Mouse (Mus musculus) hindbrain, embryonic 10.5 days (tissue): ENCODE data around the gene 3100002H09Rik. TPM values are rescaled to one million over a fixed set of nuclear protein-coding genes. Genes with fewer than 3 reads are reported as not detected.

Experiments used
- DNase-seq: peaks from one replicate; pipeline ENCODE4 v3.0.0-alpha.2; 2017; ENCODE audit warnings: low spot score
- H3K27ac ChIP-seq: fragments of 300-500 bp; sonication (generic); 2 replicates; pipeline ENCODE4 v1.5.1; 2016; ENCODE audit warnings: mild to moderate bottlenecking, moderate library complexity
- H3K27me3 ChIP-seq: fragments of 300-500 bp; sonication (generic); 2 replicates; pipeline ENCODE4 v1.6.1; 2016; ENCODE audit warnings: mild to moderate bottlenecking; ENCODE audit not compliant: poor library complexity, insufficient read depth, severe bottlenecking
- H3K36me3 ChIP-seq: fragments of 300-500 bp; sonication (generic); 2 replicates; pipeline ENCODE4 v1.6.1; 2016; ENCODE audit warnings: mild to moderate bottlenecking, moderate library complexity
- H3K4me1 ChIP-seq: fragments of 300-500 bp; sonication (generic); replicated peaks from 2 replicates; pipeline ENCODE4 v1.6.1; 2016; ENCODE audit warnings: mild to moderate bottlenecking
- H3K4me3 ChIP-seq: fragments of 300-500 bp; sonication (generic); 2 replicates; pipeline ENCODE4 v1.5.1; 2016; ENCODE audit warnings: mild to moderate bottlenecking, moderate library complexity
- H3K9me3 ChIP-seq: fragments of 300-500 bp; sonication (generic); 2 replicates; pipeline ENCODE4 v1.6.1; 2016; ENCODE audit warnings: mild to moderate bottlenecking, moderate library complexity
- WGBS: fragments of 180-500 bp; shearing (Covaris S2); methylation state at CpG from one replicate; pipeline ENCODE4 v1.1.7; 2016; 5-methylcytosine and 5-hydroxymethylcytosine counted together
- polyA plus RNA-seq: library from polyadenylated mRNA; unstranded; fragments of >200 nt; fragmentation: Nextera tagmentation; extraction: Ambion mirVana; gene quantifications from 2 replicates; pipeline ENCODE4 v1.2.1, GENCODE M21; 2016

Gene 3100002H09Rik
- polyA plus RNA-seq: 0.25 TPM in 1 of 2 replicates, not detected in the other

DNA sequence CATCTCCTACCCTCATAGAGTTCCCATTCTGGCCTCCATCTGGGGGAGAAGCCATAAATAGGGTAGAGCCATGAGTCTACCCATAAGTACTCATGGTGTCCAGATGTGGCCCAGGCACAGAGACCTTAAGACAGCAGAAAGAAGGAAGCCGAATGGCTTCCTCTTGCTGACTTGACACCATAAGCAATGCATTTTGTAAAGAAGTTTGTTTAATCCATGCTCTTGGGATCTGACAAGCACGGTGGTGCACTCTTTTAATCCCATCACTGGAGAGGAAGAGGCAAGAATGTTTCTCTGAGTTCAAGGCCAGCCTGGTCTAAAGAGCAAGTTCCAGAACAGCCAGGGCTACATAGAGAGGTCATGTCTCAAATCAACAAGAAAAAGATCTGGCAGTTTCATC lies at the start of gene 3100002H09Rik:
Gene 3100002H09Rik, minus strand, starts transcription at position 101 of the 400 bp plus-strand sequence.
- Histone ChIP-seq H3K27ac (no peak within 1 kb of the TSS), H3K9me3 (no peaks in the 10 kb centered on the region), H3K4me3 (no peak within 1 kb of the TSS), H3K36me3 (no peaks in the 10 kb centered on the region), H3K27me3 (peaks cover 36% of the 10 kb centered on the region), H3K4me1 (peaks cover 30% of the 10 kb centered on the region)
- WGBS: 83% methylated on average over 2 of the region's 2 CpGs
- DNase-seq: no peak

DNA sequence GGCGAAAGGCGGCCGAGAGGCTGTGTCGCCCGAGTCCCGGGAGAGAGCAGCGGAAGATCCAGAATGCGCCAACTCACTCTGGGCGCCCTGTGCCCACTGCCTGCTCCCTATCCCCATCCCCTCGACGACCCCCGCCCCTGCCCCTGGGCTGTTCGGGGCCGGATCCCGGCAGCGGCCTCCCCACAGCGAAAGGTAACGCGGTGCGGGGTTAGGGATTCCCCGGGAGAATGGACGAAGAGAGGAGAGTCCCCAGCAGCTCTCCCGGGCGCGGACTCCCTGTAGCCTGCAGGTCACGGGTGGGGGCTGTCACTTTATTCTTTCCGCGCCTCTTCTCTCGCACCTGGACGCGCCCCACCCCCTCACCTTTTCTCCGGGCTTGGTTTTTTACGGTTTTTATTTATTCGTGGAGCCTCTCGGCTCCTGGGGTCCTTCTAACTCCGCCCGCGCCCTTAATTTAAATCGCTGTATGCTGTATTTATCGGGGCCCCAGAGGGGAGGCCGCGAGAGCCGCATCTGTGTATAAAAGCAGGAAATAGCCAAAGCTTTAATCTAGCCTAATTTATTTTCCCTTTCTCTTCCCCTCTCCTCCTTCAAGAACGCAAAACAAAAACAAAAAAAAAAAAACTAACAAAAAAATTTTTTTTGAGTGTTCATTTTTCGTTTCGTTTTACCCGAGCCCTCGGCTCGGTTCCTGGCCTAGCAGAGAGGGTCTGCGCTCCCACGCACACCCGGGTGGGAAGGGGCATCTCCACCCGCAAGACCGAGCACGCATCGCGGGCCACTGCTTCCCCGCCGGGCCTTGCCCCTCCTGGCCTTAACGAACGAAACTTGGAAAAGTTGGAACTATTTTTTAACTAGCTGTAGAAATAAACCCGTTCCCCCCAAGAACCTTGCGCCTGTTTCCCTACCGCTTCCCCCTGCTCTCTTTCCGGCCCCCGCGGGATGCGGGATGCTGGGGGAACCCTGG lies 48.9 kb upstream of the 3100002H09Rik start:
- Histone ChIP-seq H3K27ac (peak overlapping the region; percentile 84), H3K36me3 (no peaks in the 10 kb centered on the region), H3K27me3 (peaks cover 96% of the 10 kb centered on the region), H3K9me3 (no peaks in the 10 kb centered on the region), H3K4me1 (peaks cover 88% of the 10 kb centered on the region), H3K4me3 (peak overlapping the region; percentile 76)
- peak; percentile 67 for DNase-seq
- WGBS: under 1% methylated on average over 68 of the region's 68 CpGs

DNA sequence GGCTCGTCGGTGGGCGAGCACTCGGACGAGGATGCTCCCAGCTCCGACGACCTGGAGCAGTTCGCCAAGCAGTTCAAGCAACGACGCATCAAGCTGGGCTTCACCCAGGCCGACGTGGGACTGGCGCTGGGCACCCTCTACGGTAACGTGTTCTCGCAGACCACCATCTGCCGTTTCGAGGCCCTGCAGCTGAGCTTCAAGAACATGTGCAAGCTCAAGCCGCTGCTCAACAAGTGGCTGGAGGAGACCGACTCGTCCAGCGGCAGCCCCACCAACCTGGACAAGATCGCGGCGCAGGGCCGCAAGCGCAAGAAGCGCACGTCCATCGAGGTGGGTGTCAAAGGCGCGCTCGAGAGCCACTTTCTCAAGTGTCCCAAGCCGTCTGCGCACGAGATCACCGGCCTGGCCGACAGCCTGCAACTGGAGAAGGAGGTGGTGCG lies 47.8 kb upstream of the 3100002H09Rik start:
- no peaks in the 10 kb centered on the region for H3K36me3 ChIP-seq
- H3K4me1 ChIP-seq: peaks cover 81% of the 10 kb centered on the region
- peak overlapping the region; percentile 76 for H3K4me3 ChIP-seq
- peak overlapping the region; percentile 84 for H3K27ac ChIP-seq
- DNase-seq: peak; percentile 75
- no peaks in the 10 kb centered on the region for H3K9me3 ChIP-seq
- H3K27me3 ChIP-seq: peaks cover 96% of the 10 kb centered on the region
- WGBS: under 1% methylated on average over 39 of the region's 39 CpGs

DNA sequence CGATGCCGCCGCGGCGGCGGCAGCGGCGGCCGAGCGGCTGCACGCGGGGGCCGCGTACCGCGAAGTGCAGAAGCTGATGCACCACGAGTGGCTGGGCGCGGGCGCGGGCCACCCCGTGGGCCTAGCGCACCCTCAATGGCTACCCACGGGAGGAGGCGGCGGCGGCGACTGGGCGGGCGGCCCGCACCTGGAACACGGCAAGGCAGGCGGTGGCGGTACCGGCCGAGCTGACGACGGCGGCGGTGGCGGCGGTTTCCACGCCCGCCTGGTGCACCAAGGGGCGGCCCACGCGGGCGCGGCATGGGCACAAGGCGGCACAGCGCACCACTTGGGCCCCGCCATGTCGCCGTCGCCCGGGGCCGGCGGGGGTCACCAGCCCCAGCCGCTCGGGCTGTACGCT lies 47.2 kb upstream of the 3100002H09Rik start:
- Histone ChIP-seq H3K27me3 (peaks cover 96% of the 10 kb centered on the region), H3K4me1 (peaks cover 84% of the 10 kb centered on the region), H3K36me3 (no peaks in the 10 kb centered on the region), H3K4me3 (peak overlapping the region; percentile 76), H3K27ac (peak overlapping the region; percentile 84), H3K9me3 (no peaks in the 10 kb centered on the region)
- 2% methylated on average over 61 of the region's 61 CpGs for WGBS
- no peak for DNase-seq

DNA sequence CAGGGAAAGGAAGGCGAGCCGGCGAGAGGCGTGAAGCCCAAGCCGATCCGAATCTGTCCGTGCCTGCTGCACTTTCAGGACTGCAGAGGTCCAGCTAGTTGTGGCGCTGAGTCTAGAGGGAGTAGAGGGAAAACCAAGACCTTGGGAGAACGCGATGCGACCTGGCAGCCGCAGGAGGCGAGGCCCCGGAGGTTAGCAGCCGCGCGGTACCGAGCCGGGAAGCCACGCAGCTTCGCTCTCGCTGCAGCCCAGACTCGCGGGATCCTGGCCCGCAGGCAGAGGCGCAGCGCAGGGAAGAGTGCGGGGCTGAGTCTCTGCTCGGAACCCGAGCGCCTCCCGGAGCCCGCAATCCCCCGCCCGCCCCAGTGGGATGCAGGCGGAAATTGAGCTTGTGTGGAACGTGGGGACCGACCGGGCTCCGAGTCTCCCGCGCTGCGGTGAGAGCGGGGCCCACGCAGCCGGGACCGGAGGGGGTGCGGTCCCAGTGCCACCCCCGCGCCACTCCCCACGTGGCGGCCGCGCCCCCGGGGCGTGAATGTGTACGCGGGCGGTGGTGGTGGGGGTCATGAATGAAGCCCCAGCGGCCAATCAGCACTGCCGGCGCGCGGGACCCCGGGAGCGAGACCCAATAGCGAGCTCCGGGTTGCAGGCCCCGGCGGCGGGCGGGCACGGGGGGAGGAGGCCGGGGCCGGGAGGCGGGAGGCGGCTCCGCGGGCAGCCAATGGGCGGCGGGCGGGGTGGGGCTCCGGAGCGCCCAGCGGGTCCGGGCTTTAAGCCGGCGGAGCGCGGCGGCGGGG lies 46.4 kb upstream of the 3100002H09Rik start:
- Histone ChIP-seq H3K9me3 (no peaks in the 10 kb centered on the region), H3K36me3 (no peaks in the 10 kb centered on the region), H3K27ac (peak overlapping the region; percentile 84), H3K27me3 (peaks cover 89% of the 10 kb centered on the region), H3K4me1 (peaks cover 84% of the 10 kb centered on the region), H3K4me3 (peak overlapping the region; percentile 76)
- peak; percentile 91 for DNase-seq
- WGBS: 1% methylated on average over 91 of the region's 92 CpGs

DNA sequence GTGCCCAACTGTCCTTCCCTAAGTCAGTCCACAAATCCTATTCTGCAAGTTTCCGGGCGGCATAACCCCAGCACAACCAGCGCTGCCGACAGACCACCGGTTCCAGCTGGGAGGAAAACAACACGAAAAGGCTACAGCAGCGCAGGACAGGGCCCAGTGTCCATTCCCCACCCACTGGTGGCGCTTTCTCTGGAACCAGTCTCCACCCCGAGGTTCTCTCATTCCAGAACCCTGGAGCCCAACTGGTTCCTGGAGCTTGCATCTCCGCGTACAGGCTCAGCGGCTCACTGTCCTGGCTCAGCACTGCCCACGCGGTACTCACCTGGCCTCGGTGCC lies 45.9 kb upstream of the 3100002H09Rik start, which contains the start of gene Pou3f1:
Gene Pou3f1, plus strand, starts transcription at position 290 of the 336 bp plus-strand sequence.
- DNase-seq: no peak
- Histone ChIP-seq H3K27ac (peak within 1 kb of the TSS; percentile 84), H3K4me1 (peaks cover 84% of the 10 kb centered on the region), H3K36me3 (no peaks in the 10 kb centered on the region), H3K4me3 (peak within 1 kb of the TSS; percentile 76), H3K27me3 (peaks cover 89% of the 10 kb centered on the region), H3K9me3 (no peaks in the 10 kb centered on the region)
- WGBS: 1% methylated on average over 15 of the region's 15 CpGs

DNA sequence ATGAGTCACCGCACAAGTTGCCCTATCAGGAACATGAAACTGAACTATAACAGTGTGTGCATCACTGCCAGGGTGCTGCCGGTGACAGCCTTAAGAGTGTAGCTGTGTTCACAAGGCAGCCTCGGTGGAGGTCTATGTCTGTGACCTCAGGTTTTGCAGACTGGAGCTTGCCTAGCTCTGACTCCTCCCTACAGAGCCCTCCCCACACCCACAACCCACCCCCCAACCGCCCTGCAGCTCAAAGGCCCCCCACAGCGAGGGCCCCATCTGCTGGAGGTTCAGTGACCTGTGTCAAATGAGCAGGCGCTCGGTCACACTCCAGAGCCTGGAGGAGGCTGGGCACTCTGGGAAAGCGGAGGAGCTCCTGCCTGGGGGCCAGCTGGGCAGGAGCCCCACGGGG lies 42.3 kb upstream of the 3100002H09Rik start:
- Histone ChIP-seq H3K27me3 (peaks cover 92% of the 10 kb centered on the region), H3K9me3 (no peaks in the 10 kb centered on the region), H3K27ac (peak overlapping the region; percentile 51), H3K4me1 (peaks cover 72% of the 10 kb centered on the region), H3K36me3 (no peaks in the 10 kb centered on the region), H3K4me3 (peak overlapping the region; percentile 32)
- 2% methylated on average over 9 of the region's 9 CpGs for WGBS
- peak; percentile 85 for DNase-seq

DNA sequence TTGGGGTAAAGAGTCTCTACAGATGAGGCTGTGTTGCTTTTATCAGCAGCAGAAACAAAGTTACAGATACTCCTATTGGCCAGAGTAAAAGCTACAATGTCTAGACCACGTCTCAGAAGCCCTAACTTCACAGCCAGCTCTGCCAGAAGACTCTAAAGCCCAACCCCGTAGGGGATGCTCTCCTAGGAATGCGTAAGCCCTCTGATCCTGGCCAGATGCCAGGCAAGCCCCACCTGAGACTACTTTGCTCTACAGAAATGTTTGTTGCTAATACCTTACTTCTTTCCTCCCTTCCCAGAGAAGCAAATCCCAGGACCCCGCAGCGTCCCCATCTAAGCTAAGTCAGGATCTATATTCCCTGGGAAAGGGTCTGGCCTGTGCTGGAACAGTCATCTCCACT lies 37.3 kb upstream of the 3100002H09Rik start:
- Histone ChIP-seq H3K27ac (no peak overlapping the region), H3K4me3 (no peak overlapping the region), H3K4me1 (peaks cover 56% of the 10 kb centered on the region), H3K27me3 (peaks cover 70% of the 10 kb centered on the region), H3K36me3 (no peaks in the 10 kb centered on the region), H3K9me3 (no peaks in the 10 kb centered on the region)
- 47% methylated on average over 5 of the region's 5 CpGs for WGBS
- DNase-seq: no peak

DNA sequence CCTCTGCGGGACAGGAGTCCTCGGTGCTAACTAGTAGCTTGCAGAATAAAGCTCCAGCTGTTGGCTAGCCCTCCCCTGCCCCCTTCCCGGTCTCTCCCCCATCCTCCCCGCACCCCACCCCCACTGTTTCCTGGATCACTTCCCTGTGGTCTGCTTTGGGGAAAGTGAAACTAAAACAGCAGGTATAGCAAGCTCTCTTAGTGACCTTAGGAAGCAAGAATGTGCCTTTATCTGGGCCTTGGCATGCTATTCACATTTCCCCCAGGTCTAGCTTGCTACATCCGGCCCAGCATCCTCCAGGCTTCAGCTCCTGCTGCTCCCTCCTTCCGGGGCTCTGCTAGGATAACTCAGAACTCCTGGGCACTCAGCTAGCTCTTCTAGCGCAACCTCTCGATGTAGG lies 36.0 kb upstream of the 3100002H09Rik start:
- no peak for DNase-seq
- H3K4me3 ChIP-seq: peak overlapping the region; percentile 14; the same call in 1 of the 2 replicates

DNA sequence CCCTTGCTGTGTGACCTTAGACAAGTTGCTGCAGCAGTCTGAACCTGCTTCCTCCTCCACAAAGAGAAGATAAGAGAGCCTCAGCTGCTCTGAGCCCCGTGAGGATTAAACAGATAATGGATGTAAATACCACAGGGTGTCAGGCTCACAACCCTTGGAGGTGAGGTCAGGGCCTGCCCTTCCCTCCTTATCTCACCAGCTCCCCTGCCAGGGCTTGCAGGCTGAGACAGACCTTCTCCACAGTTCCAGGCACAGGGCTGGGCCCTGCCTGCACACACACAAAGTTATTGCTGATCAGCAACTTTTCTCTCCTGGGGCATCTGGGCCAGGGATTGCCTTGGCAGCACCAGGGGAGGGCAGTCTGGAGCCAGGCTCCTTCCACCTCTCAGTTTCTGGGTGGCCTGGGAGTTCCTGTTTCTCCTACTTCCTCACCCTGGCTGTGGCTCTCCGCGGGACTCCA lies 34.4 kb upstream of the 3100002H09Rik start:
- H3K9me3 ChIP-seq: no peaks in the 10 kb centered on the region
- DNase-seq: no peak
- no peak overlapping the region for H3K4me3 ChIP-seq
- H3K36me3 ChIP-seq: no peaks in the 10 kb centered on the region
- WGBS: 17% methylated on average over 3 of the region's 3 CpGs
- H3K27me3 ChIP-seq: peaks cover 59% of the 10 kb centered on the region
- H3K27ac ChIP-seq: no peak overlapping the region
- H3K4me1 ChIP-seq: peaks cover 34% of the 10 kb centered on the region

More for the DNA sequence above, 36.0 kb upstream of the 3100002H09Rik start:
- Histone ChIP-seq H3K9me3 (no peaks in the 10 kb centered on the region), H3K27me3 (peaks cover 63% of the 10 kb centered on the region), H3K27ac (no peak overlapping the region), H3K4me1 (peaks cover 43% of the 10 kb centered on the region), H3K36me3 (no peaks in the 10 kb centered on the region)
- 16% methylated on average over 8 of the region's 8 CpGs for WGBS

DNA sequence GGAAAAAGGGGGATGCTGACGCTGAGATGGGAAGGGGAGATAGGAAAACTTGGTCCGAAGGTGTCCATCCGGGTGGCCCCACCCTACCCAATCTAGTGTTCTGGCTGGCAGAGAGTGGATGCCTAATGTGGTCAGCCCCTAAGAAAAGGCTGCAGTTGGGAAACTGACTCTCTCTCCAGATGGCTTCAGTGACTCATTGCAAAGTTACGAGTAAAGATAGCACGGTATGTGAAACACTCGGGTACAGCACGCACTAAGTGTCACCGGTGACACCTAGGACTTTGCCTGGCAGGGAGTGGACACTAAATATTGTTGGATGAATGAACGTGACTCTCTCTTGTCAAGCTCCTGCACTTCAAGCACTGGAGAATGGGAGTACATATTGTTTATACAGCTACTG lies 33.3 kb upstream of the 3100002H09Rik start:
- Histone ChIP-seq H3K27me3 (peaks cover 58% of the 10 kb centered on the region), H3K9me3 (no peaks in the 10 kb centered on the region), H3K4me3 (no peak overlapping the region), H3K36me3 (no peaks in the 10 kb centered on the region), H3K4me1 (peaks cover 38% of the 10 kb centered on the region), H3K27ac (no peak overlapping the region)
- 94% methylated on average over 9 of the region's 9 CpGs for WGBS
- DNase-seq: no peak

DNA sequence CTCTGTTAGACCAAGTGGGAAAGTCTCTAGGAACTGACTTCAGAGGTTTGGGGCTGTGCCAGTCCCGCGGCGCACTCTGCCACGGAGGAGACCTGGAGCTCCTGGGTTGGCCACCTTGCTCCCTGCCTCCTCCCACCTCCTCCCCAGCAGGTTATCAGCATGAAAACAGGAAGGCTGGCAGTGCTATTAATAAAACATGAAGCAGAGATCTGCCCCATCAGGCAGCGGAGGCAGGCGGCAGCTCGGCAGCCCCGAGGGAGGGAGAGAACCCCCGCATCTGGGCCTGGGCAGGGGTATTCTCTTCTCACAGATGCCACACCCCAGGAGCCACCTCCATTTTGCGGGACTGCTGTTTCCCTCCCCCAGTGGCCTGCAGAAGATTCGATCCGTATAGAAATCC lies 29.1 kb upstream of the 3100002H09Rik start:
- Histone ChIP-seq H3K4me1 (peaks cover 14% of the 10 kb centered on the region), H3K27ac (no peak overlapping the region), H3K36me3 (no peaks in the 10 kb centered on the region), H3K9me3 (no peaks in the 10 kb centered on the region), H3K4me3 (no peak overlapping the region), H3K27me3 (peaks cover 45% of the 10 kb centered on the region)
- 23% methylated on average over 12 of the region's 12 CpGs for WGBS
- no peak for DNase-seq
